Mouse (Mus musculus) ES-E14 (cell line): ENCODE data around the gene Slfn14.

Source experiments
- CHD2 ChIP-seq: IDR thresholded peaks from 2 replicates; pipeline ENCODE4 v1.6.1; 2014; ENCODE audit warnings: mild to moderate bottlenecking, low read depth, low read length, inconsistent platforms
- HCFC1 ChIP-seq: IDR thresholded peaks from 2 replicates; pipeline ENCODE4 v1.6.1; 2012; ENCODE audit warnings: low read length, inconsistent platforms, borderline replicate concordance; ENCODE audit not compliant: insufficient read depth
- MAFK ChIP-seq: IDR thresholded peaks from 2 replicates; pipeline ENCODE4 v1.6.1; 2014; ENCODE audit warnings: mild to moderate bottlenecking, low read depth, low read length, inconsistent platforms; ENCODE audit not compliant: insufficient read depth
- ZNF384 ChIP-seq: IDR thresholded peaks from 2 replicates; pipeline ENCODE4 v1.6.1; 2012; ENCODE audit warnings: low read depth, low read length, inconsistent platforms

- TF ChIP-seq CHD2 (no peak), MAFK (no peak), HCFC1 (no peak), ZNF384 (no peak)
Observed at GRCm38 (mm10) chr11:83303751-83304150, 17.2 kb upstream of the Slfn14 start.
